Comparison of ENCODE assay signal across 9 mouse cellular contexts in genomic region chr2:142187428-142187827, GRCm38 (mm10).
A peak's percentile ranks its signal among the peaks of the same experiment; 100 is the strongest.
DNase-seq lines count a peak whose midpoint lies in the region; ATAC-seq and TF ChIP-seq lines count a peak whose summit lies in the region.
"Had no signal": no experiment of that assay in that cellular context is flagged by ENCODE, and none has a peak within 500 bp of the region (broad histone marks: within the 10 kb centered on the region; RNA-seq: fewer than 3 reads in every experiment).

No protein-coding gene starts in this region.

- no peak overlapping the region; the same call in 1 of the 2 replicates for H3K4me2 ChIP-seq in forebrain, embryonic 12.5 days
- no peak overlapping the region for H3K4me2 ChIP-seq in midbrain, embryonic 15.5 days
- H3K4me2 ChIP-seq: liver, embryonic 15.5 days had no signal

- peaks cover 11% of the 10 kb centered on the region for H3K4me1 ChIP-seq in forebrain, embryonic 12.5 days
- peaks cover 11% of the 10 kb centered on the region for H3K4me1 ChIP-seq in midbrain, embryonic 15.5 days
- H3K4me1 ChIP-seq: liver, embryonic 15.5 days had no signal

- 42% methylated on average over 5 of the region's 5 CpGs for WGBS in forebrain, embryonic 12.5 days
- 27% methylated on average over 5 of the region's 5 CpGs for WGBS in midbrain, embryonic 15.5 days

- no peak overlapping the region for H3K27ac ChIP-seq in forebrain, embryonic 12.5 days
- no peak overlapping the region for H3K27ac ChIP-seq in midbrain, embryonic 15.5 days
- H3K27ac ChIP-seq: liver, embryonic 15.5 days had no signal

- H3K9me3 ChIP-seq in forebrain, embryonic 12.5 days, result no peaks in the 10 kb centered on the region
- no peaks in the 10 kb centered on the region for H3K9me3 ChIP-seq in midbrain, embryonic 15.5 days
- H3K9me3 ChIP-seq: liver, embryonic 15.5 days had no signal

- DNase-seq in brain, embryonic 14.5 days (ENCODE audit: low read depth), result peak; percentile 87
- DNase-seq in kidney, adult 9 months, result peak; percentile 12
- no peak for DNase-seq in gastrocnemius, postnatal 25 days
- DNase-seq in ovary, postnatal 36 days (ENCODE audit: low spot score), result no peak
- no peak for DNase-seq in heart, adult 11 months
- DNase-seq in heart, postnatal 4 days, result no peak

- no peak for TF ChIP-seq CTCF in brain, embryonic 14.5 days (IDR thresholded peaks at IDR 0.05; ENCODE audit: borderline replicate concordance, extremely low read depth, insufficient read depth, insufficient read length)

- no peak overlapping the region for H3K9ac ChIP-seq in forebrain, embryonic 12.5 days
- no peak overlapping the region for H3K9ac ChIP-seq in midbrain, embryonic 15.5 days
- H3K9ac ChIP-seq: liver, embryonic 15.5 days had no signal

- no peak overlapping the region for H3K4me3 ChIP-seq in forebrain, embryonic 12.5 days (replicated peaks)
- no peak overlapping the region for H3K4me3 ChIP-seq in midbrain, embryonic 15.5 days
- H3K4me3 ChIP-seq: liver, embryonic 15.5 days had no signal

- no peaks in the 10 kb centered on the region for H3K36me3 ChIP-seq in forebrain, embryonic 12.5 days (replicated peaks)
- H3K36me3 ChIP-seq in midbrain, embryonic 15.5 days (replicated peaks), result no peaks in the 10 kb centered on the region
- H3K36me3 ChIP-seq: liver, embryonic 15.5 days had no signal

- no peaks in the 10 kb centered on the region for H3K27me3 ChIP-seq in forebrain, embryonic 12.5 days
- H3K27me3 ChIP-seq in midbrain, embryonic 15.5 days (replicated peaks), result no peaks in the 10 kb centered on the region
- H3K27me3 ChIP-seq: liver, embryonic 15.5 days had no signal

- ATAC-seq in forebrain, embryonic 12.5 days (ENCODE audit: low FRiP score), result peak; percentile 92
- ATAC-seq in midbrain, embryonic 15.5 days (replicated peaks), result peak; percentile 92

- no peak for TF ChIP-seq POLR2A in brain, embryonic 14.5 days (IDR thresholded peaks at IDR 0.05; ENCODE audit: borderline replicate concordance, extremely low read depth, insufficient read depth, insufficient read length, poor library complexity, severe bottlenecking)

Comparison
In these comparisons a context has a peak if more than half of its experiments do, and no peak if none do; other contexts are left out.
1. DNase-seq: peak in brain, embryonic 14.5 days (single experiment) and kidney, adult 9 months (single experiment); none in gastrocnemius, postnatal 25 days (single experiment), ovary, postnatal 36 days (single experiment), heart, adult 11 months (single experiment) and heart, postnatal 4 days (single experiment).